14 mouse cellular contexts compared by ENCODE assay signal in genomic region chr15:94530519-94530918, GRCm38 (mm10).
"Had no signal": no experiment of that assay in that cellular context is flagged by ENCODE, and none has a peak within 500 bp of the region (broad histone marks: within the 10 kb centered on the region; RNA-seq: fewer than 3 reads in every experiment).

No protein-coding gene starts in this region.

- H3K9ac ChIP-seq: limb, embryonic 15.5 days; liver, embryonic 14.5 days; liver, postnatal 0 days had no signal

- H3K27me3 ChIP-seq: limb, embryonic 15.5 days had no signal

- H3K4me3 ChIP-seq: layer of hippocampus, adult 2 months; limb, embryonic 15.5 days had no signal

- H3K27ac ChIP-seq: kidney, postnatal 0 days; layer of hippocampus, adult 2 months; limb, embryonic 15.5 days; liver, embryonic 14.5 days had no signal

- H3K9me3 ChIP-seq: limb, embryonic 15.5 days had no signal

- H3K4me2 ChIP-seq: limb, embryonic 15.5 days; liver, embryonic 11.5 days; midbrain, embryonic 11.5 days had no signal

- DNase-seq: kidney, adult 2 months; kidney, postnatal 25 days; layer of hippocampus, adult 9-11 months; liver, postnatal 0 days; midbrain, embryonic 14.5 days; thymus, adult 18-20 months; thymus, postnatal 36 days had no signal

- ATAC-seq: intestine, postnatal 0 days; liver, postnatal 0 days had no signal

- H3K4me1 ChIP-seq: limb, embryonic 15.5 days had no signal
